Mouse (Mus musculus): ENCODE data around the gene Sez6l.

The Sez6l gene

DNA sequence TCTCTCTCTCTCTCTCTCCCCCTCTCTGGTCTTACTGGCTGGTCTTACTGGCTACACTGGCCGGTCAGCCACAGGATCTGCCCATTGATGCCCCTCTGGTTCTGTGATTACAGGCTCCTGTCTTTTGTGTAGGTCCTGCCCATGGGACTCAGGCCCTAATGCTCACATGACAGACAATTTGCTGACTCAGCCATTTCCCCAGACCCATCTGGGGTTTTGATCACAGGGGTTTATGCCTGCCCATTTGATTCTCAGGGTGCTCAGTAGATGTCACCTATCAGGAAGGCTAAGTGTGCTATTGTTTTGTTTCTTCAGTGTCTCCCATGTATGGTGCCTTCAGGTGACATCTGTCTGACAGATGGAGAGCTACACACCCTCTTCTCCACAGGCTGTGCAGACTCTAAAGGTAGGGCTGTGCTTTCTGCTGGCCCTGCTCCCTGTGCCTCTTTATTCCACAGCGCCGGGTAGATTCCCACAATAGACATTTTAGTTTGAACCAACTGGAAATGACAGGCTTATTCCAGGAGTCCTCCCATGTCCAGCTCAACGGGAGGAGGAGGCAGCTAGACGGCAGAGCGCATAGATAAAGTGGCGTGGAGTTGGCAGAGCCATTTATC lies 80.1 kb downstream of the Sez6l start:
- DNase-seq = no peak

GRCm38 (mm10) chr5:112493492-112493891 lies 83.5 kb downstream of the Sez6l start:
- peak; percentile 59 for DNase-seq

GRCm38 (mm10) chr5:112491489-112491888 lies 85.5 kb downstream of the Sez6l start:
- DNase-seq = no peak

- DNase-seq = no peak
Measured at GRCm38 (mm10) chr5:112488101-112488776, 88.7 kb downstream of the Sez6l start.

GRCm38 (mm10) chr5:112487504-112487903 lies 89.5 kb downstream of the Sez6l start:
- DNase-seq = no peak

GRCm38 (mm10) chr5:112486415-112486814 lies 90.6 kb downstream of the Sez6l start:
- no peak for DNase-seq

DNA sequence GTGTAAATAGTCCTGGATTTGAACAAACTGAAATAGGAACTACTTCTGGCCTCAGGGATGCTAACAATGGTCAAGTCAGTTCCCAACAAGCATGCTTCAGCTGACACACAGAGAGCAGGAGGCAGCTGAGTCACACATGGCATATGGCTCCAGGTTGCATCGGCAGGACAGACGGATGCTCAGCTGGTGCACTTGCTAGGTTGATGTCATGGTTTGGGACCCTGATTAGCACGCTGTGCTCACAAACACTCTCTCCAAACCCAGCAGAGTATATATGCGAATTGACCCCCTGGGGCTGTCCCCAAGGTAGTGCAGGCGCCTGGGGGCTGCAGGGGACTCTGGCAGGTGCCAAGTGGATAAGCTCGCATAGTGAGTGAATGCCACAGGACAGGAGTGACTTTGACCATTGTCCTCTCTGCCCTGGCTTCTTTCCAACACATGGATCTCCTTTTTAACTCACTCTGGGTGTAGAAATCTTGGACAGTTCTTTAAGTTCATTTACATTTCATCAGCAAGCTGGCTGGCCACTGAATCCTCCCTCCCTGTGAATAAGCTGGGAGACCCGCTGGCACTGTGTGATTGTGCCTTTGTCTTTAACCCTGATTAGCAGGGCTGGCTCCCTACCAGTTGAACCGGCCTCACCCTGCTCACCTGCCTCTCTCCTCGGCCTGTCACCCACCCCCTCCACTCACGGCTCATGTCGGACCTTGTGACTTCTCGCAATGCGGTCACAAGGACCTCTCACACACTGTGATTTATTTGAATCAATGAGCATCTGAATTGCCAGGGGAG lies 91.9 kb downstream of the Sez6l start:
- DNase-seq = no peak

GRCm38 (mm10) chr5:112483030-112483429 lies 94.0 kb downstream of the Sez6l start:
- no peak for DNase-seq

- no peak for DNase-seq
Measured at GRCm38 (mm10) chr5:112482551-112482950, 94.4 kb downstream of the Sez6l start.

DNA sequence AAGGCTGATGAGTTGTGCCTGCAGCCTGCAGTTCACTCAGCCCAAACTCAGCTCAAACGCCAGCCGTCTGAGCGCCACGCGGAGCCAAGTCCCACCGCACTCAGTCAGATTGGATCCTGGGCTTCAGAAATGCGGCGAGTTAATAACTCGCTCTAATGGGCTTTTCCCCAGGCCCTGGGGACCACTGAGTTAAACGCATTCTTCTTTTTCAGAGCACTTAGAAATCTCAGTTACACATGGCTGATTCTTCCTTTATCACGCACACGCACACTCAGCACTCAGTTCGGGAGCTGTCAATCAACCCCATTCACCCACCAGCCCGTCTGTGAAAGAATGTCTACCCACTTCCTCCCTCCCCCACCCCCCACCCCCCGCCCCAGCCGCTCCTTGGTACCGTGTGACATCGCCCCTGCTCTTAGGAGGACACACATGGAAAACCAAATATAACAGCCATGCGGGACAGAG lies 95.0 kb downstream of the Sez6l start:
- DNase-seq = no peak

GRCm38 (mm10) chr5:112473453-112473852 lies 103.5 kb downstream of the Sez6l start:
- DNase-seq = no peak

- DNase-seq = peak; percentile 55
Measured at GRCm38 (mm10) chr5:112470144-112470543, 106.8 kb downstream of the Sez6l start.

GRCm38 (mm10) chr5:112468986-112469581 lies 107.9 kb downstream of the Sez6l start:
- DNase-seq = no peak

DNA sequence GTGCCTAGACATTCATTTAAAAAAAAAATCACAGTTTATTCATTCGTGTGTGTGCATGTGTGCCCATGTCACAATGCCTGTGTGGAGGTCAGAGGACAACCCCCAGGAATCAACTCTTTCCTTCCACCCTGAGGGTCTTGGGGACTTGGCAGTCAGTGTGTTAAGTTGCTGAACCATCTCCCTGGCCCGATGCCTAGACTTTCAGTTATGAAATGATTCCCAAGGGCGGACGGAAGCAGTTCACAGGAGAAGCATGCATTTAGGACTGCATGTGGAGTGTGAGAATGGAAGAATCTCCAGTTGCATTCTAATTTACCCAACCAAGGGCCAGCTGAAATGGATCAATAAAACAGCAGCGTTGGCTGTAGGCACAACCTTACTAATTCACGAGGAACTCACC lies 110.7 kb downstream of the Sez6l start:
- DNase-seq = no peak

- no peak for DNase-seq
Measured at GRCm38 (mm10) chr5:112459903-112460302, 117.1 kb downstream of the Sez6l start.

GRCm38 (mm10) chr5:112454966-112455555 lies 121.9 kb downstream of the Sez6l start:
- DNase-seq = no peak

DNA sequence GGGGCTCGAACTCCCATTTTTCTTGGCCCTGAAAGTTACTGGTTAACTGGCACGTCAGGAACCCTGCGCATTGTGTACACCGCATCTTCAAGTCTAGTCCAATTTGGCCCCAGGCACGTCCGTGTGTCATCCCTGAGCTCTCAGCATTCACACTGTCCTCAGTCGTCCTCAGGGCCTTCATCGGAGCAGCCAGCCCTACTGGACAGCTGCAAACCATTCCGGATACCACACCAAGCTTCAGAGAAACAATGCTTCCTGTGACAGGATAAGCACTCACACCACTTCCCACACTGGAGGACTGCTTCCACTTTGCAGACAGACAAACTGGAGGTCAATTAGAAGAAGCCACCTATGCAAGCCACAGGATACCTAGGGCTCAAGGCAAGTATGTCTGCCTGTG lies 123.9 kb downstream of the Sez6l start:
- DNase-seq = no peak

- no peak for DNase-seq
Measured at GRCm38 (mm10) chr5:112448747-112449440, 128.1 kb downstream of the Sez6l start, which contains the start of gene Gm6588. Gene Gm6588, plus strand, starts transcription at chr5:112449426.

- DNase-seq = peak; percentile 3
Measured at GRCm38 (mm10) chr5:112438535-112438934, 138.4 kb downstream of the Sez6l start.

GRCm38 (mm10) chr5:112433004-112433403 lies 144.0 kb downstream of the Sez6l start:
- DNase-seq = peak; percentile 85

DNA sequence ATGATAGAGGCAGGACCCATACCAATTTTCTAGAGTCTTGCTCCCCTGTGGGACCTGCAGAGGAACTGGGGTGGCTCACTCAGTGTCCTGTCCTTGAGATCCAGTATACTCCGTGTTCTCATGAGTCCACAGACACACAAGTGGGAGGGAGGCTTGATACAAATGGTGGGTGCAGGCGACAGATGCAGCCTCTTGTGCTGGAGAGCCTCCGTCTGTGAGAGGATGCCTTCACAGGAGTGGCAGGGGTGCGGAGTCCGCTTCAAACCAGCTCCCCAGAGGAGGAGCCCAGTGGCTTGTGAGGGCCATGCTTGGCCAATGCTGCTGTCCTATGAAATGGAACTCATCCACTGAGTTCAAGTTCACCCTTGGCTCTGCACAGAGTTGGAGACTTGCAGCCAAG lies 145.0 kb downstream of the Sez6l start:
- peak; percentile 0 for DNase-seq

DNA sequence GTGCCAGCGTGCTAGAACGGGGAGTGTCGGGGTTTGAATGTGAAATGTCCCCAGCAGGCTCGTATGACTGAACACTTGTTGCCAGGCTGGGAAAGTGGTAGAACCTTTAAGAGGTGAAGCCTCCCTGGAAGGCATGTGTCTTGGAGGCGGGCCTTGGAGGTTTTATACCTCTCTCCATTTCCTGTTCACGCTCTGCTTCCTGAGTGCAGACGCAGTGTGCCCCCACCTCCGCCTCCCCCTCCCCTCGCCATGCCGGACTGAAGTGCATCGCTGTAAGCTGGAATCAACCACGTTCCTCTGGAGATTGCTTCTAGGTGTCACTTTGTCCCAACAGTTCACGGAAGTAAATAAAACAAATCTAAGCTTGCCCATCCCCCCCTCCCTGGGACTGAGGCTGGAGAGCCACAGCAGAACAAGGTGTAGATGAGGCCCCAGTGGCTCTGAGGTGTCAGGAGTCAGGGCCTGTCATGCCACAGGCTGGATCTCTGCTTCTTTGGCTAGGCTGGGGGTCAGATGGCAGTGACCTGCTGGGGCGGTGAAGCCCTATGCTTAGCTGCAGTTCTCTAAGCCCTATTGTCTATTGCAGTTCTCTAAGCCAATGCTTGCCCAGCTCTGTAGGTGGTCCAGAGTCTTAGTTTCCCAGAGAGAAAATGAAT lies 145.7 kb downstream of the Sez6l start:
- DNase-seq = peak; percentile 7

Measured in right cerebral cortex, postnatal 14 days (tissue).